Mouse (Mus musculus): ENCODE measurements around the gene Sphk1.

Sphk1 gene

DNA sequence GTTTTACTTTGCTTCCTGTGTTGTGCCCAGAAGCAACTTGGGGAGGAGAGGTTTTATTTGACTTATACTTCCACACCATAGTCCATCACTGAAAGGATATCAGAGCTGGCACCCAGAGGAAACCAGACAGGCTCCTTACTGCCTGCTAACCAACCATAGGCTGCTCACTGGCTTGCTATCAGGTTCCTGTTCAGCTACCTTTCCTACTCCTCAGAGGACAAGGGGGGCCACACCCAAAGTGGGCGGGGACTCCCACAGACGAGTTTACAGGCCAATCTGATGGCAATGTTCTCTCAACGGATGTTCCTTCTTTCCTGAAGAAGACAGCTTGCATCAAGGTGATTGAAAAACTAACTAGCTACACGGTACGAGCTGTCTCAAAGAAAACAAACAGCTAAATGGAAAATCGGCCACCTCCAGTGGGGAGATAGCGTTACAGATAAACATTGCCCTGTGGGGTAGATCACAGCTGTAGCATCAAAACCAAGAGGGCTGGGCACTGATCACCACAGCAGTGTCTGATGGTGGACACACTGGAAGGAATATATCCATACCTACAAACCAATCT, 19.3 kb upstream of the Sphk1 start:
- DNase-seq: no peak

DNA sequence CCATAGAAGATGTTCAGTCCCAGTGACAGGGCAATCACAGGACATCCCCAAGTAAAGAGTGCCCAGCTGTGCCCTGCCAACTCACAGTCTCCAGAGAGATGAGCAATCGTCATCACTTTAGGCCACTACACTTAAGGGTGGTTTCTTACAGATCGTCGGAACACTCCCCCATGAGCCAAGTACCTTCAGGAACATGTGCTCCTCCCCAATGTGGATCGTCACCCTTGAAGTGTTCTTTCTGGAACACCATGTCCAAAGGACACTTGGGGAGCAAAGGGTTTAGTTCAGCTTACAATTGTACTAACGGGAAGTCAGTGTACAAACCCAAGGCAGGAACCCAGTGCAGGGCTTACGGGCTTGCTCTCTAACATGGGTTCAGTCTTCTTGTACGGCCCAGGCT, 18.6 kb upstream of the Sphk1 start:
- no peak for DNase-seq

DNA sequence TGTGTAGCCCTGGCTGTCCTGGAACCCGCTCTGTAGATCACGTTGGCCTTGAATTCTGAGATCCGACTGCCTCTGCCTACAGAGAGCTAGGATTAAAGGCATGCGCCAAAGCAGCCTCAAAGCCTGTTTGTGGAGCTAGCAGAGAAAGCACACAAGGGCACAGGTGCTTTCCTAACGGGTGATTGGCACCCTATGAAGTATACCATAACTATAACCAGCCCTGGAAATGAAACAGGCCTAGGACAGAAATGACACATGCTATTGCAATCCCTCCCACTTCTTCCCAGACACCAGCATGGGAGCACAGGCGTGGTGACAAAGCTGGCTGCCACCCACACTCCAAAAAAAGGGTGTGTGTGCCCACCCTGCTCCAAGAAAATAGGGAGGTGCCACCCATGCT, 17.7 kb upstream of the Sphk1 start:
- no peak for DNase-seq

DNA sequence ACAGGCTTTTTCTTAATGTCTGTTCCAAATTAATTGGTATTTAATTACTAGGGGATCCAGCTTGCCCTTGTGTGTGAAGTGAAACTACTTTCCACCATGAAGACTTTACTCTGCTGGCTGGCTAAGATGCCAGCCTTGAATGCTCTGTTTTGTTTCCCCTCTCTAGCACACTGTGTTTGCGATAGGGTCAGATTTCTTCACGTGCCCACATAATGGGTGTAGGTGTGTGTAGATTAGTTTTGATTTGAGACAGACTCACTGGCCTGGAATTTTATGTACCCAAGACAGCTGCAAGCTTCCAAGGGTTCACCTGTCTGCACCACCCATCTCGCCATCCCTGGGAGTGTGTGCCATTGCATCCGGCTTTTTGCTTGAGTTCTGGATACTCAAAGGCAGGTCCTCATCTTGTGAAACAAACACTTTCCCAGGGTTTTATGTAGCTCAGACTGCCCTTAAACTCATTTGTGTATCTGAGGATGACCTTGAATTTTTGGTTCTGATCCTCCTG, 17.1 kb upstream of the Sphk1 start:
- DNase-seq: no peak

DNA sequence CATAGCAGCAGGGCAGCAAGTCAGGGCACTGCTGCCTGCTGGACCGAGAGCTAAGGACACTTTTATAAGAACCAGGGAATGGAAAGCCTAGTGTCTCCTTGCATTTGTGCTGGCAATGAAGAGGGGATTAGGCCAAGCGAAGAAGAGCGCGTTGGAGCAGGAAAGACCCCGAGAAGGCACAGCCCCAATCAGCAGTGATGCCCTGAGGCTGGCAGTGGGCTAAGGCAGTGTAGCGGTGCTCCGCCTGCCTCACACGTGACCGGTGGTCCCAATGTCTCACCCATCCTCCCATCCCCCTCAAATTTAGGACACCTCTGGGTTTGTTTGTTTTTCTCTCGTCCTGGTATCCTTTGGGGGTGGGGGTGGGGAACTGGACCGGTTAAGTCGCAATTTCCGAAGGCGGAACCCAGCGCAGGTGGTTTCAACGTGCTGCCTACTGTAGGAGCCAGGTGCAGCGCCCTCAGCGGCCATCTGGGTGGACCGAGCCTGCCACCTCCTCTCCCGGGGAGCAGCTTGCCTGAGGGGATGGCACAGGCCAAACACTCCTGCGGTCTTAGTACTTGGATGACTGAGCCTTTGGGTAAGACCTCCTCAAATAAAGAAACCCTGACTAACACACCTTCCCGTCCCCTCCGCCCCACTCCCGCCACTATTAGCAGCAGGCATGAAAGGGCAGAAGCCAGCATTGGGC, 15.2 kb upstream of the Sphk1 start:
- no peak for DNase-seq

DNA sequence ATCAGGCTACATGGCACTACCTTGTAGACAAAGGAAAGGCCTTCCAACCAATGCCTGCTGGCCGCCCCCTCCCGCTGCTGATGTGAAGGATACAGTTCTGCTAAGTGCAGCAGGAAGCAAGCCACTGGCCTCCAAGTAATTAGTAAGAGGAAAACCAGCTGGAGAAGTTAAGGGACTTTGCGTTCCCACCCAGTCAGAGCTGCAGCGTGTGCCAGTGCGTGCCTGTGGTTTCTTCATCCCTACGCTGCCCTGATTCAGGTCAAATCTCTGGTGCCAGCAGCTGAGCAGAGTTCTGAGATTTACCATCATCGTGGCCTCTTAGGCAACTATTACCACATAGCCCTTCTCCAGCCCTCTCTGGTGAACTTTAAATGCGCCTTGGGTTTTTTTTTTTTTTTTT, 12.2 kb upstream of the Sphk1 start:
- no peak for DNase-seq

DNA sequence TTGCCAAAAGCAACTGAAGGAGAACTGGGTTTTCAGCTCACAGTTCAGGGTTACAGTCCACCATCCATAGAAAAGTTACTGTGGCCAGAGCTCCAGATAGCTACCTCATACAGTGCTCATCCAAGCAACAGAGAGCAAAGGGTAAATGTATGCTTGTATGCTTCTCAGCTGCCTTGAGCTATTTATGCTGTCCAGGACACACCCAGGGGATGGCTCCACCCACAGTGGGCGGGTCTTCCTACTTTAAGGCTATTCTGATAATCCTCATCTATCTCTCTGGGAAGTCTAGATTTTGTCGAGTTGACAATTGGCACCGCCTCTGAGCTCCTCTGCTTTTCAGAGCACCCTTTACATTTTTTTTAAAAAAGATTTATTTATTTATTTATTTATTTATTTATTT, 9.6 kb upstream of the Sphk1 start:
- DNase-seq: peak; percentile 24 to 45

DNA sequence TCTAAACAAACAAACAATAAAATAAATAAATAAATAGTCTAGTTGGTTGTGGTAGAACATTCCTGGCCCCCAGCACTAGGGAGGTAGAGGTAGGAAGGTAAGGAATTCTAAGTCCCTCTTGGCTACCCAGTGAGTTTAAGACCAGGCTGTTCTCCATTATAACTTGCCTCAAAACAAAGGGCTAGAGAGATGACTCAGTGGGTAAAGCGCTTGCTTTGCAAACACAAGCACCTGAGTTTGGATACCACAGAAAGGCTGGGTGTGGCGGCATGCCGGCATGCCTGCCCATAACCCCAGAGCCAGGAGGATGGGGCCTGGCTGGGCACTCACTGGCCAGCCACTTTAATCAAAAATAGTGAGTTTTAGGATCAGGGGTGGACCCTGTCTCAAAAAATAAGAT, 8.7 kb upstream of the Sphk1 start:
- no peak for DNase-seq

DNA sequence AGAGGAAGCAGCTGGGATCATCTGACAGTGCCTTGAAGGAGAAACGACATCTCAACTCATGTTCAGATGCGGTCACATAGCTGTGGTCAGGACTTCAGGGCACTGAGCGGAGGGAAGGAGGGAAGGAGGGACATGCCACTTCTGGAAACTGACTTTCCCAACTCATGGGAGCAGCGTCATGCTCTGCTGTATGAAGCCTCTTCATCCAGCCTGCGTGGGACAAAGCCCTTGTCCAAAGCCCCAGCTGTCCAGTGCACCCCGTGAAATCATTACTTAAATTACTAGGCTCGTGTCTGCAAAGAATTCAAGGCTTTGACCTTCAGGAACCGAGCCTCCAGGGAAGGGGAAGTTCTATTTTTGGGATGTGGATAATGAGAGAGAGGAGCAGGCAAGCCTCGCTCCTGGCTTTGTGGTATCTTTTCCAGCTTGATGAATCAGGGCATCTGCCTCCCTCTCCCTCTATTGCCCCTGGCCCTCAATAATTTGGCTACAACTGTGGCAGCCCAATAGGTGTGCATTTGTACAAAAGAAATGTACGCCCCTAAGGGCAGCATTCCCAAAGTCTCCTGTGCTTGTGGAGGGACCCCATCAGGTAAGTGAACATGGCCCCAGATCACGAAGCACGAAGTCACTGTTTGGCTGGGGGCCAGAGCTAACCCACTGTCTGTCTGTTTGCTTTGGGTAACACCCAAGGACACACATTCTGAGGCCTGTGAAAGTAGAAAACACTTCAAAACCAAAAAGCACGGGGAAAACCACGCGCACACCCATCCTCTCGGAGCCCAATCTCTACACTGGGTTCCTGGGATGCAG, 7.6 kb upstream of the Sphk1 start:
- no peak for DNase-seq

DNA sequence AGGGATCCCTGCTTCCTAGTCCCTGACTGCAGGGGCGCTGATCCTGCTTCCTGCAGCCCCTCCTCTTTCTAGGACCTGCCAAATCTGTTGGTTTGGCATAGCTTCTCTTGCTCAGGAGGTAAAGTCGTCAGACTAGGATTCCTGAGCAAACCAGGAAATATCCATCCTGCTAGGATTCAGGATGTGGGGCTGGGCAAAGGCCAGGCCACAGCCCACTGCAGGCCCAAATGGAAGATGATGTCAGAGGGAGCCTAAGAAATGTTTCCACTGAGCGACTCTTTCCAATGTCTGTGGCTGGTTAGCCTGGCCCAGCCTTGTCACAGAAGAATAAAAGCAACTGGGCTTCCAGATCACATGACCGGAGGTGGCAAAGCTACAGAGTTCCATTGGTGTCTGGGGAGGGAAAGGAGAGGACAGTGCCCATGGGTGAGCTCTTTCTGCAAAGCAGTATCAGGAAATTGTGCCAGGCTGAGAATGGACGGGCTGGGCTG, 7.0 kb upstream of the Sphk1 start:
- DNase-seq: no peak

DNA sequence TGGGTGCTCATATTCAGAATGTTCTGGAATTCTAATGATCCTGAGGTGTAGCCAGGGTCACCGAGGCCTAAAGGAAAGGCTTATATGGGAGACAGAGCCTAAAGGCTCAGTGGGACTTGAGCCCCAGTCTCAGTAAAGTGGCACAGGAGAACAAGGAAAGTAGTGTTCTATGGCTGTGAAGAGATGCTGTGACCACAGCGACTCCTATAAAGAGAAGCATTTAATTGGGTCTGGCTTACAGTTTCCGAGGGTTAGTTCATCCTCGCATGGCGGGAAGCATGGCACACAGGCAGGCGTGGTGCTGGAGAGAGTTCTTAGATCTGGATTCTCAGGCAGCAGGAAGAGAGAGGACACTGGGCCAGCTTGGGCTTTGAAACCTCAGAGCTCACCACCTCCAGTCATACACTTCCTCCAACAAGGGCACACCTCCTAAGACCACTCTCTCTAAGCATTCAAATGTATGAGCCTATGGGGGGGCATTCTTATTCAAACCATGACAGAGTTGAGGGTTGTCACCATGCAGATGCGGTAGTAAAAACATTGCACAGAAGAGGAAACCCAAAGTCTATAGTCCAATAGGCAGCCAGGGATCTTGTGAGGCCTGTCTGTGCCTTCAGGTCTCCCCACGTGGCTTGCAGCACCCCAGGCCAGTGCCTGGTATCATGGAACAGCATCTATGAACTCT, 1.9 kb upstream of the Sphk1 start:
- no peak for DNase-seq

DNA sequence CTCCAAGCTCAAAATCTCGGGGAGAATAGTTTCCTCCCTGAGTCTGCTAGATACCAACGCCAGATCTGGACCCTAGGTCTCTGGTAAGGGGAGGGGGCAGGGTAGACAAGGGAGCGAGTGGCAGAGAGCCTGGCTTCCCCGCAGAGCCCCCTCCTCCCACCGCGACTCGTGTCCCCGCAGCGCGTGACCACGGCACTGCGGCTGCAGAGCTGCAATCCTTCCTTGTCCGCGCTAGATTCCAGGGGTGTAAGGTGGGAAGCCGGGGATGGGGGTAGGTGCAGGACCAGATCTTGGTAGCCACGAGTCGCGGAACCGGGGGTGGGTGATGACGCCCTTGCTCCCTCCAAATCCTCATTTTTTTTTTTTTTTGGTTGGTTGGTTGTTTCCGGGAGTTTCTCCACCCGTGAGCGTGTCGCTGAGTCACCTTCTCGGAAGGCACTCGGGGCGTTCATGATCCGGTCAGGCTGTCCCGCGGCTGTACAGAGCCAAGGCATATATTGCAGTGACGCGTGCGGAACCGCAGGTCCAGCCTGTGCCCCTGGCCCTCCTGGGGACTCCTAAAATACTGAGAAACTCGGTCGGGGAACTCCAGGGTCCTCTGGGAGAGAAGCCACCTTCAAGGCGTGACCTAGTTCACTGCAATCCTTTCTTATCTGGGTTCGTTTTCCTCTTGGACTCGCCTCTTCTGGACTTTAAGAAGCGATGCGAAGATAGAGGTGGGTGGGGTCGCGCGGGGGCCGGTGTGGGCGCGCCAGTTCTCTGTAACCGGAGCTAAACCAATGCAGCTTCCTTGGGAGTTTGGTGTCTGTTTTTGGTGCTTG, 856 bp downstream of the Sphk1 start:
- DNase-seq: peak; percentile 20 to 27

DNA sequence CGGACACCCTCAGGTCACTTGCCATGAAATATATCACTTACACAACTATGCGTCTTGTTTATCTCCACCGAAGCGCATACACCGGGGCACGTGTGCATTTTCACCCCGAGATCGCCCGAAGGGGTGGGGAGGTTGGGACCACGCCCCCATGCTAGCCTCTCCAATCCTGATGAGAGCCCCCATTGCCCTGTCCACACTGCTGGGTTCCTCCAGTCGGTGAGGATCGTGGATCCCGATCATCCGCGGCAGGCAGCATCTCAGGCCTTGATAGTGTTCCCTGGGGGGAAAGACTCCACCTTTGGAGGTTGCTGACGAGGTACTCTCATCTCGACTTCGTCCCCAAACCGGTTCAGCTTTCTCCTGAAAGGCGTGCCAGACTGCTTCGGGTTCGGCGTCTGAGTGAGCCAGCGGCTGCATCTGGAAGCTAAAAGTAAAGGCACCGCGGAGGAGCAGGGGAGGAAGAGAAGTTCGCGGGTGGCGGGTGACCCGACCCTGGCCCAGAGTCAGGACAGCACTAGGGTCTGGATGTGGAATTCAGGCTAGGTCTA, 1.6 kb downstream of the Sphk1 start:
- peak; percentile 51 to 53 for DNase-seq

DNA sequence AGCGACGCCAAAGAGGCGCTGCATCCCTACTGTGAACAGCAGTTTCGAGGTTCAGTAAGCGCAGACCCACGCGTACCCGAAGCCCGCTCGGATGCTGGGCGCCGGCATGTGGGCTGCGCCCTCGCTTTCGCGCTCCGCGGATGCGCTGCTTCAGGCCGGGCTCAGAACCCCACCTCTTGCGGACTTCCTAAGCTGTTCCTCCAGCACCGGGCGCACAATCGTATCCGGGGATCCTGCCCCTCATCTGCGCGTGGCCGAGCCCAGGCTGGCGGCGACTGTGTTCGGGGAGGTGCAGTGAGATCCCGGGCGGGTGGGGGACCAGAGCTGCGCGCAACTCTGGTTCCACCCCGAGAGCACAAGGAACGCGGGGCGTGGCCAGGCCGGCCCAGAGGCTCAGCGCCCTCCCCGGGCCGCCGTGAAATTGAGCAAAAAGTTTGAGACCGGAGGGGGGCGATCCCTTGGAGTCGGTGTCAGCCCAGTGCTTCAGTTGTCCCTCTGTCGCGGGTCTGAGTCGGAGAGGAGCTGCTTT, 2.1 kb downstream of the Sphk1 start:
- peak; percentile 58 to 66 for DNase-seq

DNA sequence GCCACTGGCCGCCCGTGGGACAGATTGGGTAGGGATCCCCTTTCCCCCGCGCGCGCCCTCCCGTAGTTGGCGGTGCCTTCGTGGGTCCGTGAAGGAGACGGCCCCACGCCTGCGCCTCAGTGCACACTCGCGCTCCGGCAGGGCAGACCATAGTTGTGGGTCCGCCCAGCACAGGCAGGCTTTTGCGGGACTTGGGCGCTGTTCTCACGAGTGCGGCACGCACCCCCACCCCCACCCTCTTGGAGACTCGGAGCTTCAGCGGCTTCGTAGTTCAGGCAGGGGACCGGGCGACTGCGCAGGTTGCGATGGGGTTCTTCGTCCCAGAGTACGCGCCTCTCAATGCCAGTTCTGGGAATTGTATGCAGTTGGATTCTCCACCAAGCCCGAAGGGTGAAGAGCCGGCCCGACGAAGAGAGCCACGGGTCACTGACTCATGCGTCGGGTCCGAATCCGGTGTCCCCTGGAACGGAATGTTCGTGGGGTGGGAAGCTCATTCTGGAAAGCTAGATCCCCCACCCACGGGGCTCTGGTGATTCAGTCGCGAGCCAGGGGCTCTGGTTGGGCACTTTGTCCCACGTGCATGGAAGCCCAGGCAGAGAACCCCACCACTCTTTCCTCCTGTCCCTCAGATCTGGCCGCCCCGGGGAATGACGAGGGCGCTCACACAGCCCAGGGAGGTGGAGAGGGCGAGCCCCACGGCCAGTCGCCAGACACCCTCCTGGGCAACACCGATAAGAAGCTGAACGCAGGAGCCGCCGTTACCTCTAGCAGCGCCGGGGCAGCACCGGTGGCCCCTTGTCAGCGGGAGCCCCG, 2.8 kb downstream of the Sphk1 start:
- peak; percentile 33 to 39 for DNase-seq

DNA sequence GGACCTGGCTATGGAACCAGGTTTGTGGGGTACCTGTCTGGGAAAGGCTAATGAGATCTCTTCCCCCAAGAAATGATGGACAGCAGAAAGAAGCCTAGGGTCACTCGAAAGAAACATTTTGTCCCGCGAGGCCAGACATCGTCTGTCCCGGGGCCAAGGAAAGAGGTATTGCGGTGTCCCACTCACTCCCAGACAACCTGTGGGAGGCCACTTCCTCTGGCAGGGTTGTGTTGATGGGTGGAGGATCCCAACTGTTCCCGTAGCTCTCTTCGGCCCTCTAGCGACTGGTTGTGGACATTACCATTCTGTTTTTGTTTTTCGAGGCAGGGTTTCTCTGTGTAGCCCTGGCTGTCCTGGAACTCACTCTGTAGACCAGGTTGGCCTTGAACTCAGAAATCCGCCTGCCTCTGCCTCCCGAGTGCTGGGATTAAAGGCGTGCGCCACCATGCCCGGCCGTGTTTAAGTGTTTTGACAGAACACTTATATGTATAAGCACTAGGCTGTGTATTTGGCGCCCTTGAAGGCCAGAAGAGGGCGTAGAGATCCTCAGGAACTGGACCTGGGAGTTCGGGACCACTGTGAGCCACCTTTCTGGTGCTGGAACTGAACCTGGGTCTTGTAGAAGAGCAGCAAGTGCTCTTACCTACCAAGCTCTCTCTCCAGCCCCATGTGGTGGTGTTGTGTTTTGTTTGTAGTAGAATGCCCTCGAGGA, 3.6 kb downstream of the Sphk1 start:
- peak; percentile 45 to 52 for DNase-seq

DNA sequence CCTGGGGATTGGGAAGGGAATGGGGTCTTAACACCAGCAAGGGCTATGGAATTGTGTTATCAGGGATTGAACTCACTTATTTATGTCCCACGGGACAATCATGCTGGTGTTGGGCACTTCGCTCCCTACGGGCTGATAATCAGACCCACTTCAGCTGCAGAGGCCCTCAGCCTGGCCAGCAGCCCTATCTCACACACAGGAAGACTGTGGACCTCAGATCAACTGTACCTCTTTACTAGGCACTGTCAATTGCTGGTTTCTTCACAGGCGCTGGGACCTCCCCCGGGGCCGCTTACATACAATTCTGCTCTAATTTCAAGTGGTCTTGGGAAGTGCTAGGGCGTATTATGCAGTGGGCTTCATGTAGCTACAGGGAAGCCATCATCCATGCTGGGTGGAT, 6.0 kb downstream of the Sphk1 start:
- DNase-seq: no peak

DNA sequence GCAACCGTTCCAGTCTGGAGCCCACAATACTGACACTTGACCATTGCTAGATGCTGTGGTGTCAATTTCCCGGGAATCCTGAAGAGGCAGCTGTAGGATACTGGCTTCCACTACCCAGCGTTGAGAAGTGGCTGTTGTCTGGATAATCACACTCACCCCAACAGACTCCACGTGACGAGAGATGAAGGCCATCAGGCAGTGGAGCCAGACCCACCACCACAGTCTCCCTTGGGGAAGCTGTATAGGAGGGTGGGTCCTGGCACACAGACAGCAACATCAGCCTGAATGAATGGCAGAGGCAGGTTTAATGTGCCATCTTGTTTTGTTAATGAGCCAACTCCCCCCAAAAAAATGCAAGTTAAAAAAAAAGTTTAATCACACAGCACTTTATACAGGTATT, 6.7 kb downstream of the Sphk1 start:
- no peak for DNase-seq

DNA sequence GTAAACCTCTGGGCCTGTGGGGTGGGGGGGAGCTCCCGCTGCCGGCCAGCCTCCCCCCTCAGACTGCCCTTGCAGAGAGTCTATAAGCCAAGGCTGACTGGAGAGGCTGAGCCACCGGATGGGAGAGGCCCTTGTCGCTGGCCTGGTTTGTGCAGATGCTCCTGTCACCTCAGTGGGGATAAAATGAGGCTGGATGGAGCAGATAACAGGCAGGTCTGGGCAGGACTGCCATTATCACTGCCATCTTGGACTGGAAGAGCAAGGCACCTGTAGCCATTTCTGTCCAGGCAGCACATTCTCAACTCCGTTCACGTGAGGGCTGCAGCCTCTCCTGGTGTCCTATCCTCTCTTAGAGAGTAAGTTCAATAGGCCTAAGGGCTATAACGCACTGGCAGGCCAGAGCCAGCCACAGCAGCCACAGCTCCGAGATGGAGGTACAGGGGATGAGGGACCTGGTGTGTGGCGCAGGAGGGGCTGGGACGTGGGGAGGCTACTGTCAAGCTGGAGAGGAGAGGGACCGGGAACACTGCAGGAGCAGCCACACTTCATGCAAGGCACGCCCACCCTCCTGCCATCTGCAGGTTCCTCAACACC, 7.5 kb downstream of the Sphk1 start:
- DNase-seq: no peak

DNA sequence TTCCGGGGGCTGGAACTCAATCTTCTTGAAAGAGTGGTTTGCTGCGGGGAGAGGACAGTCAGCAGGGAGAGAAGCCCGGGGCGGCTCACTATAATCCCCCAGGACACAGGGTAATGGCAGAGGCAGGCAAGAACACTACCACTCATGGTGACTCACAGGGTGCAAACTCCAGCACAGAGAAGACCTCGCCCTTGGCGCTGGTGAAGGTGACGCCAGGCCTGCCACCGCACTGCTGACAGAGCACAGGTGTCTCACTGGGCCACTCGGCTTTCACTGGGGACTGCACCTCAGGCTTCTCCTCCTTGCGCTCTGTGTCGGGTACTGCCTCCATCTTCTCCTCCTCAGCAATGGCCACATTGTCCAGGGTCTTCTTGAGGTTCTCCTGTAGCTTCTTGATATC, 10.5 kb downstream of the Sphk1 start:
- DNase-seq: no peak
